Mouse (Mus musculus): ENCODE results near the gene Pfdn2.

Pfdn2 gene

GRCm38 (mm10) chr1:171355812-171356340 lies 10.4 kb downstream of the Pfdn2 start:
- no peak for DNase-seq (ENCODE audit: extremely low read depth, insufficient read length, low spot score)

- DNase-seq (ENCODE audit: extremely low read depth, insufficient read length, low spot score) = no peak
Measured at GRCm38 (mm10) chr1:171356814-171357213, 11.3 kb downstream of the Pfdn2 start.

- DNase-seq (ENCODE audit: extremely low read depth, insufficient read length, low spot score) = no peak
Measured at GRCm38 (mm10) chr1:171358421-171358820, 13.0 kb downstream of the Pfdn2 start.

DNA sequence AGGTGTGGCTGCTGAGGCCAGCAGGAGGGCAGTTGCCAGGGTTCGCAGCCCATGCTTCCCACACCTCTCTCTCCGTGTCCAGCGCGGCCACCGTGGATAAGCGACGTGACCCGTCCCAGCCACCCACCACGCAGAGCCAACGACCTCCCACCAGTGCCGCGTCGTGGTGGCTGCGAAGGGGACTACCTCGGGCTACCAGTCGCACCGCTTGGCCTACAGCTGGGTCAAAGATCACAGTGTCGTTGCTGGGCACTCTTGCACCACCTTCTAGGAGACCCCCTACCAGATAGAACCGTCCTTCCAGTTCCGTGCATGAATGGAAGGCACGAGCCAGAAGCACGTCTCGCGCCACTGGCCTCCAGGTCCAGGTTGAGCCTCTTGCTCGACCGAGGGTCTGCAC lies 14.8 kb downstream of the Pfdn2 start:
- DNase-seq (ENCODE audit: extremely low read depth, insufficient read length, low spot score) = no peak

DNA sequence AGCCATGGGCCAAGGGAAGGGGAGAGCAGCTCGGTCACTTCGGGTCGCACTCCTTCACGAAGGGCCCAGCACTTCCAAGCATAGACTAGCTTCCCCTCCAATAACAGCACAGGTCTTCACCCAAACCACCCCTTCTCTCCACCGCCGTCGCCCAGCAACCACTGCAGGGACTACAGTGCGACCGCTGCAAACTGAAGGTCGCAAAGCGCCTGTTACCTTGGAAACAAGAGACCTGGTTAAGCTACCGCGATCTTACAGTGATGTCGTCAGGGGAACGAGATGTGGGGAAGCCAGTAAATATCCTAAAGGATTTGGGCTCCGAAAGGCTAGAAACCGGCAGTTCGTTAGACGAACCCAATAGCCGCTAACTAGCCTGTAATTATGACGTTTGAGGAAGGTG lies 15.2 kb downstream of the Pfdn2 start, which contains the start of gene Klhdc9:
Klhdc9 (minus strand) TSS at position 143 of the 400 bp plus-strand sequence.
- no peak for DNase-seq (ENCODE audit: extremely low read depth, insufficient read length, low spot score)

DNA sequence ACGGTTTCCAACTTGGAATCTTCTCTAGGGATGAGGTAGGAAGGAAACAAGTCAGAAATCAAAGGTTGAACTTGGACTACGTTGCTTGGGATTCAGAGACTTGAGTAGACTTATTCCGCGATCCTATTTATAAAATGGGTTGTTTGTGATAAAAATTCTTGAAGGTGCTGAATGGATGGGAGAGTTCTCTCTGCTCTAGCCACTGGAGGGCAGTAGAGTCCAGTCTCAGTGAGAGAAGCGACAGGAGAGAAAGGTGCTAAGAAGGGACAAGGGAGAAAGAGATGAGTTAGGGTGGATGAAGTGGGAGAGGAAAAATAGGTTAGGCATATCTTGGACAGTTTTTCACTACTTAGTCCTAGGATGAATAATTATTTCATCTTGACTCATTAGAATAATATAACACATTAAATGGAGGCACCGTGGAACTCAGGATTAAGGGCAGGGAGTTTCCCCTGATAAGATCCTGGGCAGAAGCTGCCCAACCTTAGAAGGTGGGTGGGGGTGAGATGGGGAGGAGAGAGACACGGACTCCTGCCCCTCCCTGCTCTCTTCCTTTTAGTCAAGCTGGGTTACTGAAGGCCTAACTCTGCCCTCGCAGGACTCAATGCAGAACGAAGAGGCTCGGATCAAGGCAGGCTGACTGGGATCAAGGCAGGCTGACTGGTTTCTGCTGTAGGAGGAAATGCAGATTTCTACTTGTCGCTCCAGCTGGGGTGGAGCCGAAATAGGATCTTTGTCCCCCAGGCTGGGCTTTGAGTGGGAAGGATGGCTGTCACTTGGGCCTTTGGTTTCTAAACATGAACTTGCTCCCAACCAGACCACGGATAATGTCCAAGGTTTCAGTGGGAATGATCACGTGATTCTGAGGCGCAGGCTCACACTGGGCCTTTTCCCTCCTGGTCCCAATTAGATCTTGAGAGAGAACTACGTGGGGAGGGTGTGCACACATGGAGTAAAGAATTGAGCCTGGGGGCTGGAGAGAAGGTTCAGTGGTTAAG lies 15.9 kb downstream of the Pfdn2 start:
- no peak for DNase-seq (ENCODE audit: extremely low read depth, insufficient read length, low spot score)

GRCm38 (mm10) chr1:171365934-171366333 lies 20.5 kb downstream of the Pfdn2 start:
- DNase-seq (ENCODE audit: extremely low read depth, insufficient read length, low spot score) = no peak

- no peak for DNase-seq (ENCODE audit: extremely low read depth, insufficient read length, low spot score)
Measured at GRCm38 (mm10) chr1:171369845-171370556, 24.5 kb downstream of the Pfdn2 start, which contains the start of gene Nectin4. Gene Nectin4, plus strand, starts transcription at chr1:171370099.

DNA sequence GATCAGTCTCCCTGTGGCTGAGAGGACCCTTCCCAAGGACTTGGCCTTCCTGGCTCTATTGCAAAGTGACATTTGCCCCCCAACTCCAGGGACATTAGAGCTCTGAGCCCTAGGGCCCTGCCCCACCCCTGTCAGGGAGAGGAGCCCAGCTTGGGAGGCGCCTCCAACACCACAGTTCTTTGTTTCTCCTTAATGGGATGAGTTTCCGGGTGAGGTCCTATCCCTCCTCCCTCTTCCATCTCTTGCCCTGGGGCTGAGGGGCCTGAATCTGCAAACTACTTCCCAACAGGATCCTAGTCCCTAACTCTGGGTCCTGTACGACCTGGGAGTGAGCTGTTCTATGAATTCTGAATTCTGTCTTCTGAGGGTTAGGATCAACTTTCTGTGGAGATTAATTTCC lies 27.4 kb downstream of the Pfdn2 start:
- DNase-seq (ENCODE audit: extremely low read depth, insufficient read length, low spot score) = no peak

DNA sequence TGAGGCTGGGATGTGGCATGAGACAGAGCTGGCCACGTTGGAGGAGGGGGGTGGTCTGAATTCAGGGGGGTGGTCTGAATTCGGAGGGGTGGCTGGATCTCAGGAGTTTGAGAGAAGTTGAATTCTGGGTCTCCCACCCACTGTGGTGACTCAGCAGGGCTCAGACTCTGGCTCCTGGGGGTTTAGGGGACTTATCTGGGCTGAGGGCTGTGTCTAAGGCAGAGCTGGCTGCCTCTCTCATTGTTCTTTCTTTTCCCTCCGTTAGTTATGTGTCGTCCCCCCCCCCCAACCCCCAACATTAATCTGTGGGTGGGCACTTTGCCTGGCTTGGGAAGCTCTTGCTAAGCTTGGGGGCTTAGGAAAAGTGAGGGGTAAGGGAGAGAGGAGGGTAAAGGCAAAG lies 28.5 kb downstream of the Pfdn2 start:
- DNase-seq (ENCODE audit: extremely low read depth, insufficient read length, low spot score) = no peak

DNA sequence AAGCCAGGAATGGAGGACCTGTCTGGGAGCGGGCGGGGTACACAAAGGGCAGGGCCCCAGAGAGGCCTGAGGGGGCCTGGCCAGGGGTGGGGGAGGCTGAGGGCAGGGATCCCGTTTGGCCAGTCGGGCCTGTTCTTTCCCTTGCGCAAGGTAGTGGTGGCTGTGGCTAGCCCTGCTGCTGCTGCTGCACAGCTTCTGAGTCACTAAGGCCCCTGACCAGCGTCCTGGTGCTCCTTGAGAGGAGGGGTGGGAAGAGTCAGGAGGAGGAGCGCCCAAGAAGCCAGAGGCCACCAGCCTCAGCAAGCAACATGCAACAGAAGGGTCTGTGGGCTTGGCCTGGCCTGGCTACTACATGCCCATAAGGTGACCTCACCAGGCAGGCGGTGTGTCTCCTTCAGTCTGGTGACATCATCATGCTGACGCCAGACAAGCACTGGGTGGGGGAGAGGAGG lies 30.2 kb downstream of the Pfdn2 start:
- peak; percentile 80 for DNase-seq (ENCODE audit: extremely low read depth, insufficient read length, low spot score)

DNA sequence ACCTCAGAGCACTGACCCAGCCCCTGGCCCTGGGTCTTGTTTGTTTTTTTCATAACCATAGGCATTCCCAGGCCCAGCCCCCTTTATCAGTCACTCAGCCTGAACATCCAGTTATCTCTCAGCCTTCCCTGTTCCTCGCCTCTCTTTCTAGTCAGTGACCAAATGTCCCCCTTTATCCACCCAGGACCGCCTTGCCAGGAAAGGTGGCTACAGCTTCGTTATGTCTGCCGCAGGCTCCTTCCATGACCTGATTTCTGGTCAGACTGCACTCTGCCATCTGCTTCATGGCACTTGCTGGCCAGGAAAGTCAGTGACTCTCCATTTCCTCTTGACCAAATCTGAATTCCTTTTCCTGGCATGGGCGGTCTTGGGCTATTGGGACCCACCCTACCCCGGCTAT lies 32.8 kb downstream of the Pfdn2 start:
- no peak for DNase-seq (ENCODE audit: extremely low read depth, insufficient read length, low spot score)

DNA sequence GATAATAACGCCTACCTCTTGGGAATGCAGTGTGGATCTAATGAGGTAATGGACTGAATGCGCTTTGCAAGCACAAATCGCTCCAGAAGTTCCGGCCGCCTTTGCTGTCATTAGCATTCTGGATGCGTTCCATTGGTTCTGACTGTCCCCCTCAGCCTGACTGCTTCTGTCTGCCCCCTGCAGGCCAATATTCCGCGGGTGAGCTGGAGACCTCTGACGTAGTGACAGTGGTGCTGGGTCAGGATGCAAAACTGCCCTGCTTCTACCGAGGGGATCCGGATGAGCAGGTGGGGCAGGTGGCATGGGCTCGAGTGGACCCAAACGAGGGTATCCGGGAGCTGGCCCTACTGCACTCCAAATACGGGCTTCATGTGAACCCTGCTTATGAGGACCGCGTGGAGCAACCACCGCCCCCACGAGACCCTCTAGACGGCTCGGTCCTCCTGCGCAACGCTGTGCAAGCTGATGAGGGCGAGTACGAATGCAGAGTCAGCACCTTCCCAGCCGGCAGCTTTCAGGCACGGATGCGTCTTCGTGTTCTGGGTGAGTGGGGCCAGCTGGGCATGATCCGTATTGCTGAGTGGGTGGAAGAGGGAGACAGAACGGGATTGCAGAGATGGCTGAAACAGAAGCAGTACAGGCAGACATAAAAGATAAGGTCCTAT lies 34.6 kb downstream of the Pfdn2 start:
- no peak for DNase-seq (ENCODE audit: extremely low read depth, insufficient read length, low spot score)

DNA sequence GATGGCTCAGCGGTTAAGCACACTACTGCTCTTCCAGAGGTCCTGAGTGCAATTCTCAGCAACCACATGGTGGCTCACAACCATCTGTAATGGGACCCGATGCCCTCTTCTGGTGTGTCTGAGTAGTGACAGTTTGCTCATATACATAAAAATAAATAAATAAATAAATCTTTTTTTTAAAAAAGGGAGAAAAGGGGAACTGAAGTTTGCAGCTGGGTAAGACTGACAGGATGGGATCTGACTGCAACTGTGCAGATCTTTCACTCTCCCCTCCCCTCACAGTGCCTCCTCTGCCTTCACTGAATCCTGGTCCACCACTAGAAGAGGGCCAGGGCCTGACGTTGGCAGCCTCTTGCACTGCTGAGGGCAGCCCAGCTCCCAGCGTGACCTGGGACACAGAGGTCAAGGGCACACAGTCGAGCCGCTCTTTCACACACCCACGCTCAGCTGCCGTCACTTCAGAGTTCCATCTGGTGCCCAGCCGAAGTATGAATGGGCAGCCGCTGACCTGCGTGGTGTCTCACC lies 36.7 kb downstream of the Pfdn2 start:
- no peak for DNase-seq (ENCODE audit: extremely low read depth, insufficient read length, low spot score)

GRCm38 (mm10) chr1:171384361-171384760 lies 38.9 kb downstream of the Pfdn2 start:
- no peak for DNase-seq (ENCODE audit: extremely low read depth, insufficient read length, low spot score)

DNA sequence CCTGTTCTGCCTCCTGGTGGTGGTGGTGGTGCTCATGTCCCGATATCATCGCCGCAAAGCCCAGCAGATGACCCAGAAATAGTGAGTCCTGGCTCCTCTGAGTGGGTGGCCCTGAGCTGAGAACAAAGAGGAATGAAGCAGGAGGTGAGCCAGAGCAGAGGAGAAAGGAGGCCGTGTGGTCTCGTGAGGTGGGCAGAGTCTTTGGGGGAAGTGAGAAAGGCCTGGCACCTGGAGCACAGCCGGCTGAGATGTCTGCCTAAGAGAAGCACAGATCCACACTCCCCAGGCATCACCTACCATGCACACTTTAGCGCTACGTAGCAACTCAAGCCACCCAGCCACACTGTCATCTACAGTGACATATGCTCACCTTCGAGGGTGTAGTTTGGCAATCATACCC lies 39.7 kb downstream of the Pfdn2 start:
- DNase-seq (ENCODE audit: extremely low read depth, insufficient read length, low spot score) = no peak

DNA sequence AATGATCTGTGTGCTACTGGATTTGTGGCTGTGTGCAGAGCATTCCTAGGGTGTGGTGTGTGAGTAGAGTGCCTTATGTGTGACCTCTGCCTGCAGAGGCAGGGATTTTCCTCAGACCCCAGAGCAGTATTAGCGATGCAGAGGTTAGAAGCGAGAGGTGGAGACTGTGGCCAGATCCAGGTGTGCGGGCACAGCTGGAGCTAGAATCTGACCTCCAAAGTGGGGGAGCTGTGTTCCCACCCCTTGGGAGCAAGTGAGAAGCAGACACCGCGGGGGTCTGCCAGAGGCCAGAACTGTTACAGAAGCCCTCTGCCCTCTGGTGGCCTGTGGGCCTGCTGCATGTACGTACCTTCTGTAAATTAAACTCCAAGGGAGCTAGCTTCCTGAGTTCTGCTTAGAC lies 41.6 kb downstream of the Pfdn2 start:
- no peak for DNase-seq (ENCODE audit: extremely low read depth, insufficient read length, low spot score)

- DNase-seq (ENCODE audit: extremely low read depth, insufficient read length, low spot score) = no peak
Measured at GRCm38 (mm10) chr1:171388376-171389102, 43.1 kb downstream of the Pfdn2 start, which contains the start of gene Arhgap30. Gene Arhgap30, plus strand, starts transcription at chr1:171388954.

- DNase-seq (ENCODE audit: extremely low read depth, insufficient read length, low spot score) = no peak
Measured at GRCm38 (mm10) chr1:171390101-171390500, 44.6 kb downstream of the Pfdn2 start.

GRCm38 (mm10) chr1:171401821-171402220 lies 56.4 kb downstream of the Pfdn2 start:
- no peak for DNase-seq (ENCODE audit: extremely low read depth, insufficient read length, low spot score)

Data from 3134 (cell line).